Mouse (Mus musculus) stomach, postnatal 0 days (tissue): ENCODE data around the gene Zbtb12.

Experiments used
- CTCF ChIP-seq: IDR thresholded peaks from 2 replicates; pipeline ENCODE4 v1.5.1; 2016; ENCODE audit warnings: antibody characterized with exemption, low read depth, mild to moderate bottlenecking, moderate library complexity
- EP300 ChIP-seq: optimal IDR thresholded peaks from 2 replicates; pipeline ENCODE3; 2016; ENCODE audit warnings: antibody characterized with exemption

DNA sequence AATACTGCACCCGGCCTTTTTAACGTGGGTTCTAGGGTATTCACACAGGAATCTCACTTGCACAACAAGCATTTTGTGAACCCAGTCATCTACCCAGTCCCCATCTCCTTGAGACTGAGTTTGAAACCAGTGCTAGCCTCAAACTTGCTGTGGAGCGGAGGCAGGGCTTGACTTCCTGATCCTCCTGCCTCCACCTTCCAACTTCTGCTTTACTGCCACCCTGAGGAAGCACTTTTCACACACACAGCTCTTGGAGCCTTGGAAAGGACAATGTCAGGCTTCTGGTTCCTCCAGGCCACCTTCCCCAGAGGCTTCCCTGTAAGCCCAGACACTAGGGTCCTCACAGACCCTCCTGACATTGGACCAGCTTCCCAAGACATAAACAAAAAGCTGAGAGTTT, 4.0 kb downstream of the Zbtb12 start:
- TF ChIP-seq EP300 (no peak), CTCF (peak; percentile 55)
